Mouse (Mus musculus) E14TG2a.4 (cell line): ENCODE data around the gene Nudt16l1.
A peak's percentile ranks its signal among the peaks of the same experiment; 100 is the strongest.

Source experiments
- H3K27me3 ChIP-seq: 2 replicates; pipeline ENCODE4 v1.6.1; 2014; ENCODE audit warnings: low read length, control low read depth; ENCODE audit not compliant: insufficient read depth
- H3K36me3 ChIP-seq: 2 replicates; pipeline ENCODE4 v1.6.1; 2014; ENCODE audit warnings: low read length, control low read depth; ENCODE audit not compliant: insufficient read depth
- H3K4me1 ChIP-seq: replicated peaks from 2 replicates; pipeline ENCODE4 v1.6.1; 2014; ENCODE audit warnings: low read depth, low read length, control low read depth
- H3K4me3 ChIP-seq: replicated peaks from 2 replicates; pipeline ENCODE4 v1.5.1; 2014; ENCODE audit warnings: mild to moderate bottlenecking, low read length
- H3K9me3 ChIP-seq: 2 replicates; pipeline ENCODE4 v1.6.1; 2014; ENCODE audit warnings: low read length, control low read depth
- CTCF ChIP-seq: conservative IDR thresholded peaks from 2 replicates; pipeline ENCODE4 v1.5.1; 2014; ENCODE audit warnings: low read length
- NANOG ChIP-seq: IDR thresholded peaks from 2 replicates; pipeline ENCODE4 v1.6.1; 2014; ENCODE audit warnings: borderline replicate concordance, low read length, mixed read lengths
- POU5F1 ChIP-seq: IDR thresholded peaks from 2 replicates; pipeline ENCODE4 v1.6.1; 2014; ENCODE audit warnings: low read length, borderline replicate concordance

The Nudt16l1 gene

GRCm38 (mm10) chr16:4971626-4972025 lies 33.1 kb downstream of the Nudt16l1 start:
- H3K4me3 ChIP-seq, result 0 out of 2 replicates have a peak overlapping the region, but pooled peaks have one; percentile 17
- no peaks in the 10 kb centered on the region for H3K27me3 ChIP-seq
- no peak for TF ChIP-seq CTCF
- peaks cover 10% of the 10 kb centered on the region for H3K36me3 ChIP-seq
- H3K4me1 ChIP-seq, result peaks cover 26% of the 10 kb centered on the region
- no peaks in the 10 kb centered on the region for H3K9me3 ChIP-seq

- peaks cover 32% of the 10 kb centered on the region for H3K4me1 ChIP-seq
- H3K27me3 ChIP-seq, result no peaks in the 10 kb centered on the region
- H3K4me3 ChIP-seq, result no peak overlapping the region
- H3K9me3 ChIP-seq, result no peaks in the 10 kb centered on the region
- no peaks in the 10 kb centered on the region for H3K36me3 ChIP-seq
- TF ChIP-seq NANOG, result no peak
- no peak for TF ChIP-seq CTCF
Observed at GRCm38 (mm10) chr16:4974521-4974920, 36.0 kb downstream of the Nudt16l1 start.

GRCm38 (mm10) chr16:4976180-4976579 lies 37.6 kb downstream of the Nudt16l1 start:
- no peak overlapping the region for H3K4me3 ChIP-seq
- H3K9me3 ChIP-seq, result no peaks in the 10 kb centered on the region
- H3K27me3 ChIP-seq, result no peaks in the 10 kb centered on the region
- peaks cover 24% of the 10 kb centered on the region for H3K4me1 ChIP-seq
- TF ChIP-seq NANOG, result no peak
- no peak for TF ChIP-seq POU5F1
- TF ChIP-seq CTCF, result no peak
- no peaks in the 10 kb centered on the region for H3K36me3 ChIP-seq

- Histone ChIP-seq H3K9me3 (no peaks in the 10 kb centered on the region), H3K36me3 (no peaks in the 10 kb centered on the region), H3K4me3 (no peak overlapping the region), H3K27me3 (no peaks in the 10 kb centered on the region), H3K4me1 (peaks cover 17% of the 10 kb centered on the region)
- TF ChIP-seq POU5F1 (no peak), CTCF (no peak), NANOG (no peak)
Observed at GRCm38 (mm10) chr16:4978275-4979051, 39.9 kb downstream of the Nudt16l1 start.

- Histone ChIP-seq H3K4me1 (peaks cover 21% of the 10 kb centered on the region), H3K4me3 (no peak overlapping the region), H3K36me3 (no peaks in the 10 kb centered on the region), H3K9me3 (no peaks in the 10 kb centered on the region), H3K27me3 (no peaks in the 10 kb centered on the region)
- TF ChIP-seq CTCF (peak; percentile 56), POU5F1 (no peak)
Observed at GRCm38 (mm10) chr16:4979755-4980380, 41.3 kb downstream of the Nudt16l1 start.

- TF ChIP-seq POU5F1, result no peak
- no peak for TF ChIP-seq CTCF
- TF ChIP-seq NANOG, result no peak
- no peaks in the 10 kb centered on the region for H3K36me3 ChIP-seq
- H3K9me3 ChIP-seq, result no peaks in the 10 kb centered on the region
- H3K4me3 ChIP-seq, result no peak overlapping the region
- H3K27me3 ChIP-seq, result no peaks in the 10 kb centered on the region
- peaks cover 8% of the 10 kb centered on the region for H3K4me1 ChIP-seq
Observed at GRCm38 (mm10) chr16:4984717-4985116, 46.2 kb downstream of the Nudt16l1 start.
